Mouse (Mus musculus) left cerebral cortex, postnatal 10 days (tissue): ENCODE results near the gene Apol10b. TPM values are rescaled to one million over a fixed set of nuclear protein-coding genes. Genes with fewer than 3 reads are reported as not detected.

Experiments used
- total RNA-seq, 2 experiments: library from RNA; stranded (reverse); gene quantifications; 2 replicates each; pipeline ENCODE4 v1.2.3; 2021

Gene Apol10b
- total RNA-seq, 2 experiments from 2014 or later, result not detected

Other genes starting within 250 kb of the Apol10b start
- under 1 TPM; 0.49 to 0.71 TPM for gene Apol7a, start 197.0 kb downstream of the Apol10b start, total RNA-seq
- under 1 TPM; 0.55 to 0.81 TPM for gene Apol9a, start 185.0 kb downstream of the Apol10b start, total RNA-seq
- under 1 TPM in 1 of 2 experiments, not detected in 1; 0.32 TPM for gene Apol7b, start 148.6 kb downstream of the Apol10b start, total RNA-seq
- not detected for gene Apol10a, start 119.1 kb downstream of the Apol10b start, total RNA-seq
- not detected for gene Apol11a, start 87.9 kb downstream of the Apol10b start, total RNA-seq
- gene Apol7c, start 62.8 kb downstream of the Apol10b start, total RNA-seq, result not detected
- gene 1700025B11Rik, start 34.2 kb downstream of the Apol10b start, total RNA-seq, result not detected
- not detected for gene Gm36245, start 3.1 kb upstream of the Apol10b start, total RNA-seq
- gene Apol11b, start 47.2 kb upstream of the Apol10b start, total RNA-seq, result not detected
- gene Apol7e, start 102.7 kb upstream of the Apol10b start, total RNA-seq, result not detected
- gene Apol9b, start 132.9 kb upstream of the Apol10b start, total RNA-seq, result under 1 TPM in 1 of 2 experiments, not detected in 1; 0.30 TPM
- 1 to 10 TPM in 1 of 2 experiments, under 1 TPM in 1; 0.97 to 1.2 TPM for gene Apol8, start 160.9 kb upstream of the Apol10b start, total RNA-seq
- gene Myh9, start 246.1 kb upstream of the Apol10b start, total RNA-seq, result 10 to 100 TPM; 58.2 to 58.8 TPM